Mouse (Mus musculus) liver, postnatal 0 days (tissue): ENCODE measurements around the gene Pepd.

Experiments
- CTCF ChIP-seq: sonication (generic); IDR thresholded peaks from 2 replicates; pipeline ENCODE4 v1.5.1; 2016; ENCODE audit warnings: antibody characterized with exemption, low read depth
- EP300 ChIP-seq: IDR thresholded peaks from 2 replicates; pipeline ENCODE4 v1.6.1; 2016; ENCODE audit warnings: antibody characterized with exemption, low read depth, mild to moderate bottlenecking

GRCm38 (mm10) chr7:34971826-34972225 lies 59.6 kb downstream of the Pepd start:
- no peak for TF ChIP-seq CTCF
- no peak for TF ChIP-seq EP300
